Mouse (Mus musculus) liver, embryonic 14.5 days (tissue): ENCODE results near the gene Rapgef3. TPM values are rescaled to one million over a fixed set of nuclear protein-coding genes. Genes with fewer than 3 reads are reported as not detected.

Experiments
- ATAC-seq: fragments of 200-750 bp; cut with Nextera tagmentation; 2 replicates; pipeline ENCODE4 v1.8.0; 2017; ENCODE audit warnings: moderate number of reproducible peaks, mild to moderate bottlenecking, moderate library complexity; ENCODE audit not compliant: insufficient read depth
- DNase-seq, 3 experiments: peaks; one replicate each; pipeline ENCODE4 v3.0.0-alpha.2; 2012 to 2013; ENCODE audit warnings: low read depth in 3 of 3, low spot score in 3 of 3
- H3K27ac ChIP-seq: fragments of 300-500 bp; sonication (generic); 2 replicates; pipeline ENCODE4 v1.5.1; 2014; ENCODE audit warnings: moderate library complexity, mild to moderate bottlenecking, control low read depth, inconsistent platforms
- H3K27me3 ChIP-seq: fragments of 300-500 bp; sonication (generic); 2 replicates; pipeline ENCODE4 v1.6.1; 2014; ENCODE audit warnings: mild to moderate bottlenecking, low read length, moderate library complexity; ENCODE audit not compliant: control insufficient read depth, insufficient read depth
- H3K36me3 ChIP-seq: fragments of 300-500 bp; sonication (generic); replicated peaks from 2 replicates; pipeline ENCODE4 v1.6.1; 2014; ENCODE audit warnings: low read depth; ENCODE audit not compliant: control insufficient read depth, insufficient read depth
- H3K4me1 ChIP-seq, 2 experiments: fragments of 200-500 bp in 1 of 2; fragments of 300-500 bp in 1 of 2; sonication (generic) in 1 of 2; replicated peaks; 2 replicates each; pipeline ENCODE4 v1.6.1; 2012 to 2014; ENCODE audit warnings: antibody characterized with exemption in 1 of 2, inconsistent platforms in 1 of 2, low read length in 1 of 2; ENCODE audit not compliant: control insufficient read depth in 2 of 2, insufficient read depth in 2 of 2
- H3K4me2 ChIP-seq: fragments of 300-500 bp; sonication (generic); 2 replicates; pipeline ENCODE4 v1.6.1; 2014; ENCODE audit warnings: low read depth, mild to moderate bottlenecking, control low read depth, moderate library complexity
- H3K4me3 ChIP-seq, 2 experiments: fragments of 200-500 bp in 1 of 2; fragments of 300-500 bp in 1 of 2; sonication (generic) in 1 of 2; 2 replicates each; pipeline ENCODE4 v1.5.1; 2012 to 2014; ENCODE audit warnings: low read depth in 2 of 2, low read length in 2 of 2, mild to moderate bottlenecking in 2 of 2, control low read depth in 1 of 2, inconsistent platforms in 1 of 2, moderate library complexity in 1 of 2; ENCODE audit not compliant: insufficient read depth in 1 of 2
- H3K9ac ChIP-seq: fragments of 300-500 bp; sonication (generic); replicated peaks from 2 replicates; pipeline ENCODE4 v1.6.1; 2014; ENCODE audit warnings: mild to moderate bottlenecking, control low read depth, moderate library complexity
- H3K9me3 ChIP-seq: fragments of 300-500 bp; sonication (generic); 2 replicates; pipeline ENCODE4 v1.6.1; 2016; ENCODE audit warnings: low read length, mixed read lengths; ENCODE audit not compliant: control insufficient read depth
- CTCF ChIP-seq: IDR thresholded peaks from 2 replicates; pipeline ENCODE4 v1.5.1; 2016; ENCODE audit warnings: antibody characterized with exemption, low read depth, control low read depth
- EP300 ChIP-seq: IDR thresholded peaks from 2 replicates; pipeline ENCODE4 v1.6.1; 2016; ENCODE audit warnings: antibody characterized with exemption, low read depth
- WGBS: fragments of 180-500 bp; shearing (Covaris S2); extraction: QIAGEN DNeasy Blood & Tissue Kit; methylation state at CpG from one replicate; pipeline ENCODE4 v1.1.7; 2014; ENCODE audit not compliant: insufficient replicate concordance; 5-methylcytosine and 5-hydroxymethylcytosine counted together
- polyA plus RNA-seq, 2 experiments: library from polyadenylated mRNA; depleted of rRNA in 1 of 2; stranded (reverse) in 1 of 2; unstranded in 1 of 2; fragments of >200 nt; fragmentation: Nextera tagmentation in 1 of 2; extraction: Ambion mirVana in 1 of 2; gene quantifications; 2 replicates each; pipeline versions ENCODE4 v1.2.1 to v1.2.3; 2012 to 2014

Gene Rapgef3
- polyA plus RNA-seq, 2 experiments: 0.84 to 2.2 TPM

DNA sequence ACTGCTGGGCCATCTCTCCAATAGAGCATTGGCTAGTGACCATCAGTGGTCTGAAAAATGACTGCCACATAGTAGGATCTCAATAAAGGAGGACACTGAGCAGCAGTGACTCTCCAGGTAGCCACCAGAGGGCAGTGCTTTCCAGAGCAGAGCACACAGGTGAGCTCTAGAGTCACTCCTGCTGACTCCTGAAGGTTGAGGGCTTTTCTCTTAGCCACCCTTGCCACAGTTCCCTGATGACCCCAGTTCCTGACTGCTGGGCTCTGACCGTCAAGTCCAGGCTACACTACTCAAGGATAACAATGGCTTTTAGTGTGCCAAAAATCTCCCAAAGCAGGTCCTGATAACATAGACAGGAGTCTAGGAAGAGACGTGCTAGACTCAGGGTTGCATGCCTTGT is 16.1 kb downstream of the Rapgef3 start:
- Histone ChIP-seq H3K4me1 (peaks cover 0 to 11% of the 10 kb centered on the region in 2 experiments; a peak in 2 of 4 replicates), H3K27me3 (no peaks in the 10 kb centered on the region), H3K4me2 (no peak overlapping the region), H3K36me3 (no peaks in the 10 kb centered on the region), H3K27ac (no peak overlapping the region), H3K4me3 (no peak overlapping the region), H3K9ac (no peak overlapping the region), H3K9me3 (no peaks in the 10 kb centered on the region)
- DNase-seq: no peak
- no peak for ATAC-seq
- 68% methylated on average over 2 of the region's 2 CpGs for WGBS
- TF ChIP-seq CTCF (peak; percentile 74), EP300 (no peak)

DNA sequence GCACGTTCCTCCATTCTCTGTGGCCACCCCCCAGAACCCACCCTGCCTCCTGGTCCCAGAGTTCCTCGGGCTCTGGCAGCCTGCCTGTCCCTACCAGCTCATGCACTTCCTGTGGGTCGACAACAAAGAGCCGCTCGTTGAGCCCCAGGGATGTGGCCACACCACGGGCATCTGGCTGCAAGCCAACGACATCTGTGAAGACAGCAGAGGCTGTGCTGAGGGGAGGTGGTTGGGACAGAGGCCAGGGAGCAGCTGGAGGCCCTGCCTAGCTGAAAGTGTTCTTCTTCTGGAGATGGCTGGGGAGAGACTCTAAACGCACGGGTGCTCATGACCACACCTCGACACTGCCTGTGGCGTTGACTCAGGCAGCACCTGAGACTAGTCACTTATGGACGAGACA is 17.1 kb downstream of the Rapgef3 start:
- Histone ChIP-seq H3K9me3 (no peaks in the 10 kb centered on the region), H3K27ac (no peak overlapping the region), H3K36me3 (no peaks in the 10 kb centered on the region), H3K9ac (no peak overlapping the region), H3K4me3 (no peak overlapping the region), H3K4me1 (peaks cover 0 to 14% of the 10 kb centered on the region in 2 experiments; a peak in 2 of 4 replicates), H3K4me2 (no peak overlapping the region), H3K27me3 (no peaks in the 10 kb centered on the region)
- DNase-seq (no peak), ATAC-seq (no peak)
- TF ChIP-seq CTCF: no peak
- TF ChIP-seq EP300: no peak
- WGBS: 23% methylated on average over 12 of the region's 12 CpGs

DNA sequence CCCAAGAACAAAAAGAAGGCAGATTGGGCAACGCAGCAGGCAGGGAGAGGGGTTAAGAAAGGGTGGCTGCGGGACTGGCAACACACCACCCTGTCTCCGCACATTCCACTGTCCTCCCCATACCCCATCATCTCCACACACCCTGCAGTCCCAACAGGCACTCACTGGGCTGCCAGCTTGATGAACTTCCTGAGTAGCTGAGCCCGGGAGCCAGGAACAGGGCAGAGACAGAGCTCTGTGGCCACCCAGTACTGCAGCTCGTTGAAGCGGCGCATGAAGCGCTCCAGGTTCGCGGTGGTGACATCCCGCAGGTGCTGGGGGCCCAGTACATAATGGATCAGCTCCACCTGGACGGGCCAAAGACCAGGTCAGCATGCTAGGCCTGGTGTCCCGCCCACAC is 17.9 kb downstream of the Rapgef3 start:
- no peak overlapping the region for H3K4me2 ChIP-seq
- no peak overlapping the region for H3K27ac ChIP-seq
- TF ChIP-seq EP300: no peak
- no peak for TF ChIP-seq CTCF
- ATAC-seq (no peak), DNase-seq (no peak)
- 84% methylated on average over 13 of the region's 13 CpGs for WGBS
- no peak overlapping the region for H3K4me3 ChIP-seq
- no peaks in the 10 kb centered on the region for H3K9me3 ChIP-seq
- no peaks in the 10 kb centered on the region for H3K27me3 ChIP-seq
- H3K36me3 ChIP-seq: no peaks in the 10 kb centered on the region
- peaks cover 3 to 18% of the 10 kb centered on the region in 2 experiments; a peak in 3 of 4 replicates for H3K4me1 ChIP-seq
- H3K9ac ChIP-seq: no peak overlapping the region

DNA sequence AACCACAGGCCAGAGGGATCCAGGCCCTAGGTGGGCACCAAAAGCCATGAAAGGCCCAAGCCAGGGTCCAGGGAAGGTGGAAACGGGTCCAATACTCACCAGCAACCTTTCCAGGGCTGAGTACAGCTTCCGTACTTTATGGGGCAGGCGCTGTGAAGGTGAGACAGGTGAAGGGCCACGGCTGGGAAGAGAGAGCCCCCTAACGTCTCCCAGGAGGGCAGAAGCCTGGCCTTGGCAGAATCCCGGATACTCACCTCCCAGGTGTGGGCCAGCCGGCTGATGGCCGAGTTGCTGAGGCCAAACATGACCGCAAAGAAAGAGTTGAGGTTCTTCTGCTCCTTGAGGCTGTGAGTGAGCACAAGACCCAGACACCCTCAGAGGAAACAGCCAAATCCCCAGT is 18.4 kb downstream of the Rapgef3 start:
- peaks cover 3 to 21% of the 10 kb centered on the region in 2 experiments; a peak in 3 of 4 replicates for H3K4me1 ChIP-seq
- H3K27me3 ChIP-seq: no peaks in the 10 kb centered on the region
- DNase-seq: no peak
- H3K9ac ChIP-seq: no peak overlapping the region
- TF ChIP-seq EP300: no peak
- no peak for TF ChIP-seq CTCF
- no peak overlapping the region for H3K4me3 ChIP-seq
- H3K36me3 ChIP-seq: no peaks in the 10 kb centered on the region
- ATAC-seq: no peak
- no peak overlapping the region for H3K27ac ChIP-seq
- H3K9me3 ChIP-seq: no peaks in the 10 kb centered on the region
- 80% methylated on average over 9 of the region's 9 CpGs for WGBS
- H3K4me2 ChIP-seq: no peak overlapping the region

DNA sequence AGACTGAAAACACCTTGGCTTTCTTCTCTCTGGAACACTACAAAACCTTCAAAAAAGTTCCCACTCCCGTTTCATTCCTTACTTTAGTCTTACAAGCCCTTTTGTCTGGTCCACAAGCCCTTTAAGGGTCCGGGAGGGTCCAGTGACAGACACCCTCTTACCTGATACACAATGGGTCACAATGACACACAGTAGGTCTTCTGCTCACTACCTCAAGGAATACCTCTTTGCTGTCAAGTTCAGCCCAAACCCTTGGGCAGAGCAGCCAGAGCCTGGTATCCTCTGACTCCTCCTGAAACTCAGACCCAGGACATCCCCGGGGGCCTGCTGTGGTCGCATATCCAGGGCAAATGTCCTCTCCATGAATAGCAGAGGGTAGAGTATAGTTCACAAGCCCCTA is 18.8 kb downstream of the Rapgef3 start:
- 71% methylated on average over 4 of the region's 4 CpGs for WGBS
- no peaks in the 10 kb centered on the region for H3K9me3 ChIP-seq
- no peaks in the 10 kb centered on the region for H3K36me3 ChIP-seq
- no peak for DNase-seq
- no peak overlapping the region for H3K9ac ChIP-seq
- no peak overlapping the region for H3K4me3 ChIP-seq
- H3K4me1 ChIP-seq: peaks cover 3 to 21% of the 10 kb centered on the region in 2 experiments; a peak in 3 of 4 replicates
- no peak for ATAC-seq
- no peak for TF ChIP-seq EP300
- no peak for TF ChIP-seq CTCF
- no peak overlapping the region for H3K27ac ChIP-seq
- H3K4me2 ChIP-seq: no peak overlapping the region
- no peaks in the 10 kb centered on the region for H3K27me3 ChIP-seq
